In the genomic region with DNA sequence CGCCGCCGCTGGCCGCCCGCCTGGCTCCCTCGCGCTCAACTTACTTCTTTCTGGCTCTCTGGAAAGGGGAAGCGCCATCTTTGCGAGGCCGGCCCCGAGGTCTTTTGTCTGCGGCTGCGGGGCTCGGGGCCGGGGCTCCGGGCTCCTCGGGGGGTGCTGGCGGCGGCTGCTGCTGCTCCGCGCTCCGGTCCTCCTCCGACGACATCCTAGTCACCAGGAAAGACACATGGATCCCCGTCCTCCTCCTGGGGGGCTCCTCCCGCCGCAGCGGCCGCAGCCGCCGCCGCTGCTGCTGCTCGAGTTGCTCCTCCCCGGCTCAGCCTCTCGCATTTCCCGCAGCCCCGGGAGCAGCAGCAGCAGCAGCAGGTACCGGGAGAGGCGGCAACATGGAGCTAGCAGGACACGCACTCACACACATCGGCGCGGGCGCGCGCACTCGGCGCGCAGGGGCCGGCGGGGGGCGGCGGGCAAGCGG, we compare ENCODE assay signal across 1 mouse cellular context.
TF ChIP-seq lines count a peak whose summit lies in the region.

A gene (minus strand): TSS at position 438 of the 475 bp plus-strand sequence.

TF ChIP-seq in CH12.LX, 34 proteins besides CTCF, POLR2A, EP300 and RAD21 (continued from another document):
- TF ChIP-seq HCFC1 (IDR thresholded peaks at IDR 0.05; ENCODE audit: low read depth, low read length): no peak
- no peak for TF ChIP-seq USF2 (conservative IDR thresholded peaks at IDR 0.05; ENCODE audit: low read depth, low read length)
- no peak for TF ChIP-seq ZMIZ1 (IDR thresholded peaks at IDR 0.05; ENCODE audit: low read depth, low read length)
